Comparison of ENCODE assay signal across 17 mouse cellular contexts in the genomic region with DNA sequence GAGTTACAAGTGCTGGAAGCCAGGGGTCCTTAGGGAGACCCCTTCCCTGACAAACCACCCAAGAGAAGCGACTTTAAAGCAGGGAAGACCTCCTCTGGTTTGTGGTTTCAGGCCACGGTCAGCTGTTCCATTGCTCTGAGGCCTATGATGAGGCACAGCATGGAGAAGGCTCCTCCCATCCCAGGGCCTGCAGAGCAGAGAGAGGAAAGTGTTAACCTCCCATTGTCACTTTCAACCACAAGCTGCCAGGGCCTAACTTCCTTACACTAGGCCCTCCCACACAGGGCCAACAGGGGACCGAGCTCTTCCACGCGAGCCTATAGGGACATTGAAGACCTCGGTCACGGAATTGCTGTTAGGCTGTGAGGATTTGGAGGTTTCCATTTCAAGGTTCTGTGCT. TPM values are rescaled to one million over a fixed set of nuclear protein-coding genes. Genes with fewer than 3 reads are reported as not detected.
DNase-seq lines count a peak whose midpoint lies in the region; ATAC-seq and TF ChIP-seq lines count a peak whose summit lies in the region.
"Had no signal": no experiment of that assay in that cellular context is flagged by ENCODE, and none has a peak within 500 bp of the region (broad histone marks: within the 10 kb centered on the region; RNA-seq: fewer than 3 reads in every experiment).

No protein-coding gene starts in this region.

- no peak for TF ChIP-seq CTCF in stomach, postnatal 0 days (IDR thresholded peaks at IDR 0.05; ENCODE audit: low read depth)

- peaks cover 13% of the 10 kb centered on the region for H3K4me1 ChIP-seq in stomach, embryonic 16.5 days (ENCODE audit: control insufficient read depth, insufficient read depth, low read length)
- no peaks in the 10 kb centered on the region; the same call in 1 of the 2 replicates for H3K4me1 ChIP-seq in stomach, postnatal 0 days (replicated peaks; ENCODE audit: control insufficient read depth, insufficient read depth)

- 56% methylated on average over 7 of the region's 7 CpGs for WGBS in stomach, embryonic 16.5 days
- 55% methylated on average over 7 of the region's 7 CpGs for WGBS in stomach, postnatal 0 days

- no peak for TF ChIP-seq EP300 in stomach, postnatal 0 days (optimal IDR thresholded peaks at IDR 0.05)

- no peak overlapping the region for H3K4me2 ChIP-seq in stomach, embryonic 16.5 days (ENCODE audit: low read depth, low read length)
- H3K4me2 ChIP-seq in stomach, postnatal 0 days (replicated peaks; ENCODE audit: low read depth): no peak overlapping the region
- H3K4me2 ChIP-seq: forebrain, embryonic 12.5 days had no signal

- H3K27me3 ChIP-seq in stomach, embryonic 16.5 days (ENCODE audit: control insufficient read depth, insufficient read depth, low read length): no peaks in the 10 kb centered on the region
- H3K27me3 ChIP-seq in stomach, postnatal 0 days (ENCODE audit: control insufficient read depth, insufficient read depth, low read length): no peaks in the 10 kb centered on the region
- H3K27me3 ChIP-seq: forebrain, embryonic 12.5 days had no signal

- no peak for ATAC-seq in stomach, embryonic 16.5 days (ENCODE audit: insufficient read depth, low FRiP score)
- no peak for ATAC-seq in stomach, postnatal 0 days (ENCODE audit: low FRiP score, low TSS enrichment)
- peak; percentile 91 to 94 for ATAC-seq in hematopoietic stem cell, adult 5-6 weeks (replicated peaks in 1 of 2; ENCODE audit: insufficient read depth in 1 of 2, low FRiP score in 2 of 2, low TSS enrichment in 1 of 2, low read depth in 1 of 2, poor library complexity in 2 of 2, severe bottlenecking in 2 of 2)
- ATAC-seq in megakaryocyte, adult 5-6 weeks (ENCODE audit: poor library complexity, severe bottlenecking): peak; percentile 93

- 0 out of 2 replicates have a peak overlapping the region, but pooled peaks have one; percentile 3 for H3K9ac ChIP-seq in stomach, embryonic 16.5 days (ENCODE audit: low read length)
- no peak overlapping the region for H3K9ac ChIP-seq in stomach, postnatal 0 days (ENCODE audit: low read length)
- H3K9ac ChIP-seq: forebrain, embryonic 12.5 days had no signal

- H3K27ac ChIP-seq in stomach, embryonic 16.5 days (ENCODE audit: low read length): no peak overlapping the region
- H3K27ac ChIP-seq in stomach, postnatal 0 days (replicated peaks): no peak overlapping the region
- H3K27ac ChIP-seq: forebrain, embryonic 12.5 days had no signal

- H3K4me3 ChIP-seq in stomach, embryonic 16.5 days (replicated peaks; ENCODE audit: low read length): no peak overlapping the region
- H3K4me3 ChIP-seq in stomach, postnatal 0 days (ENCODE audit: low read depth, low read length): no peak overlapping the region
- H3K4me3 ChIP-seq: forebrain, embryonic 12.5 days had no signal

- 0 out of 2 replicates have a peak, but pooled peaks cover 2% of the 10 kb centered on the region for H3K36me3 ChIP-seq in stomach, embryonic 16.5 days (ENCODE audit: control insufficient read depth, insufficient read depth, low read length)
- no peaks in the 10 kb centered on the region; the same call in 1 of the 2 replicates for H3K36me3 ChIP-seq in stomach, postnatal 0 days (ENCODE audit: control insufficient read depth, insufficient read depth, low read length)

- DNase-seq in stomach, postnatal 0 days (ENCODE audit: low spot score): no peak
- no peak for DNase-seq in cerebellum, adult 9-11 months
- DNase-seq in frontal cortex, postnatal 10 days (ENCODE audit: low spot score in 2 of 2): no peak
- DNase-seq in ovary, adult 18-20 months (ENCODE audit: low spot score): no peak
- no peak for DNase-seq in urinary bladder, postnatal 10 days (ENCODE audit: low spot score)
- DNase-seq: cerebellum, adult 9-10 months had no signal

- no peaks in the 10 kb centered on the region for H3K9me3 ChIP-seq in stomach, embryonic 16.5 days (replicated peaks; ENCODE audit: control insufficient read depth, low read length)
- no peaks in the 10 kb centered on the region for H3K9me3 ChIP-seq in stomach, postnatal 0 days (ENCODE audit: control insufficient read depth, low read length)
- H3K9me3 ChIP-seq: forebrain, embryonic 12.5 days had no signal

RNA-seq across cellular contexts. Expression of a gene that starts 16.5 kb away (rescaled TPM):
- 33.6 and 34.4 TPM in 2 replicates for polyA plus RNA-seq in stomach, embryonic 16.5 days (2015; fragmentation: Nextera tagmentation; extraction: Ambion mirVana)
- polyA plus RNA-seq in stomach, postnatal 0 days (2015; fragmentation: Nextera tagmentation; extraction: Ambion mirVana): 40.9 and 45.0 TPM in 2 replicates
- total RNA-seq in hematopoietic stem cell, adult 5-6 weeks (2017): 5.3 and 7.6 TPM in 2 replicates
- total RNA-seq in megakaryocyte, adult 5-6 weeks (2015): 3.3 and 5.3 TPM in 2 replicates
- 3.6 and 5.3 TPM in 2 replicates for total RNA-seq in megakaryocyte, adult 5-6 weeks (2017)

RNA-seq across cellular contexts. Expression of a gene that starts 17.1 kb away (rescaled TPM):
- polyA plus RNA-seq in stomach, embryonic 16.5 days (2015; fragmentation: Nextera tagmentation; extraction: Ambion mirVana): 142 and 152 TPM in 2 replicates
- polyA plus RNA-seq in stomach, postnatal 0 days (2015; fragmentation: Nextera tagmentation; extraction: Ambion mirVana): 163 TPM in 2 replicates
- total RNA-seq in hematopoietic stem cell, adult 5-6 weeks (2017): 13.2 and 21.9 TPM in 2 replicates
- 30.3 and 34.7 TPM in 2 replicates for total RNA-seq in megakaryocyte, adult 5-6 weeks (2015)
- 12.7 and 14.7 TPM in 2 replicates for total RNA-seq in megakaryocyte, adult 5-6 weeks (2017)

RNA-seq across cellular contexts. Expression of a gene that starts 30.5 kb away (rescaled TPM):
- not detected in 2 replicates for polyA plus RNA-seq in stomach, embryonic 16.5 days (2015; fragmentation: Nextera tagmentation; extraction: Ambion mirVana)
- not detected in 2 replicates for polyA plus RNA-seq in stomach, postnatal 0 days (2015; fragmentation: Nextera tagmentation; extraction: Ambion mirVana)
- total RNA-seq in hematopoietic stem cell, adult 5-6 weeks (2017): not detected in 2 replicates
- not detected in 2 replicates for total RNA-seq in megakaryocyte, adult 5-6 weeks (2015)
- total RNA-seq in megakaryocyte, adult 5-6 weeks (2017): not detected in 2 replicates
- total RNA-seq: gastrocnemius, adult 18-20 months had no signal
- polyA plus RNA-seq: embryonic facial prominence, embryonic 11.5 days; intestine, embryonic 14.5 days; kidney, embryonic 16.5 days; neural tube, embryonic 11.5 days; small intestine, adult 2 months had no signal

RNA-seq across cellular contexts. Expression of a gene that starts 44.1 kb away (rescaled TPM):
- 0.36 and 0.45 TPM in 2 replicates for polyA plus RNA-seq in stomach, embryonic 16.5 days (2015; fragmentation: Nextera tagmentation; extraction: Ambion mirVana)
- 0.06 TPM in 2 replicates for polyA plus RNA-seq in stomach, postnatal 0 days (2015; fragmentation: Nextera tagmentation; extraction: Ambion mirVana)
- total RNA-seq in hematopoietic stem cell, adult 5-6 weeks (2017): 0.50 and 0.55 TPM in 2 replicates
- 0.67 TPM in 1 of 2 replicates, not detected in the other for total RNA-seq in megakaryocyte, adult 5-6 weeks (2015)
- not detected in 2 replicates for total RNA-seq in megakaryocyte, adult 5-6 weeks (2017)
- total RNA-seq: heart, postnatal 25 days had no signal
- polyA plus RNA-seq: intestine, embryonic 14.5 days; small intestine, adult 2 months had no signal

Comparison
In these comparisons a context has a peak if more than half of its experiments do, and no peak if none do; other contexts are left out.
1. ATAC-seq: peak in hematopoietic stem cell, adult 5-6 weeks (2 of 2) and megakaryocyte, adult 5-6 weeks (single experiment); none in stomach, embryonic 16.5 days (single experiment) and stomach, postnatal 0 days (single experiment).